ENCODE assay signal across 29 mouse cellular contexts in the genomic region with DNA sequence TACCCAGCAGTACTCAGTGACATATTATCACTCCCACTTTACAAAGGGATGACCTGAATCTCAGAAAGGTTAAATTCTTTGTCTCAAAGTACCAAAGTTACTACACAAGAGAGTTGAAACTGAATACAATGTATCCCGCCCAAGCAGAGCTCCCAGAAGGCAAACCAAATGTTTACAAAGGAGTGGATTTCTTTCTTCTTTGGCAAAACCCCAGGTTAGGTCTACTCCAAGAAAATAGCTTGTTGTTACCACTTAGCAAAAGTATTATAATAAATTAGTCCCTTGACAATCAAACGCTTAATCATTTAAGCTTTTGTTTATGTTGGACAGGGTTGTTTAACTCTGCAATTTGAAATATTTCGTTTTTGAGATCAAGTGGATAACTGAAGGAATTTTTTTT. TPM values are rescaled to one million over a fixed set of nuclear protein-coding genes. Genes with fewer than 3 reads are reported as not detected.
DNase-seq lines count a peak whose midpoint lies in the region; ATAC-seq and TF ChIP-seq lines count a peak whose summit lies in the region.
"Had no signal": no experiment of that assay in that cellular context is flagged by ENCODE, and none has a peak within 500 bp of the region (broad histone marks: within the 10 kb centered on the region; RNA-seq: fewer than 3 reads in every experiment).

No protein-coding gene starts in this region.

- H3K27me3 ChIP-seq in embryonic facial prominence, embryonic 14.5 days (replicated peaks; ENCODE audit: control insufficient read depth, insufficient read depth, low read length): no peaks in the 10 kb centered on the region
- no peaks in the 10 kb centered on the region; the same call in 1 of the 2 replicates for H3K27me3 ChIP-seq in embryonic facial prominence, embryonic 10.5 days (replicated peaks; ENCODE audit: low read depth, poor library complexity, severe bottlenecking)
- no peaks in the 10 kb centered on the region for H3K27me3 ChIP-seq in lung, postnatal 0 days (replicated peaks; ENCODE audit: insufficient read depth, low read length)
- H3K27me3 ChIP-seq in Patski: no peaks in the 10 kb centered on the region
- H3K27me3 ChIP-seq: CH12.LX; embryonic facial prominence, embryonic 12.5 days; forebrain, embryonic 13.5 days; heart, embryonic 13.5 days had no signal

- no peak for TF ChIP-seq CTCF in lung, postnatal 0 days (IDR thresholded peaks at IDR 0.05)
- TF ChIP-seq CTCF in Patski (IDR thresholded peaks at IDR 0.05): no peak
- no peak for TF ChIP-seq CTCF in layer of hippocampus, adult 2 months (conservative IDR thresholded peaks at IDR 0.05)

- no peaks in the 10 kb centered on the region for H3K9me3 ChIP-seq in embryonic facial prominence, embryonic 14.5 days (ENCODE audit: control insufficient read depth, low read length)
- H3K9me3 ChIP-seq in embryonic facial prominence, embryonic 10.5 days: no peaks in the 10 kb centered on the region
- no peaks in the 10 kb centered on the region for H3K9me3 ChIP-seq in lung, postnatal 0 days (ENCODE audit: low read length)
- H3K9me3 ChIP-seq: embryonic facial prominence, embryonic 12.5 days; forebrain, embryonic 10.5 days; forebrain, embryonic 13.5 days; heart, embryonic 13.5 days had no signal

- ATAC-seq in embryonic facial prominence, embryonic 14.5 days (ENCODE audit: low read depth): no peak
- ATAC-seq in lung, postnatal 0 days: no peak
- ATAC-seq in Patski: peak; percentile 54
- ATAC-seq: forebrain, embryonic 13.5 days; forebrain, embryonic 16.5 days; hindbrain, postnatal 0 days; inflammation-experienced regulatory T-cells, adult 6 months had no signal

- no peak overlapping the region for H3K27ac ChIP-seq in embryonic facial prominence, embryonic 14.5 days (replicated peaks; ENCODE audit: low read depth, low read length)
- H3K27ac ChIP-seq in embryonic facial prominence, embryonic 10.5 days (replicated peaks): no peak overlapping the region
- no peak overlapping the region for H3K27ac ChIP-seq in lung, postnatal 0 days (ENCODE audit: low read length)
- no peak overlapping the region for H3K27ac ChIP-seq in layer of hippocampus, adult 2 months
- H3K27ac ChIP-seq: embryonic facial prominence, embryonic 12.5 days; forebrain, embryonic 10.5 days; forebrain, embryonic 13.5 days; heart, embryonic 13.5 days; hindbrain, embryonic 14.5 days; hindbrain, postnatal 0 days had no signal

- in situ Hi-C loops in Patski (cut with MboI; ENCODE audit: low pct_unique_long_range_greater_than_20kb): no loop called here

- POLR2A ChIA-PET in Patski (lab: Charles Lee): no interaction called here

- peak; percentile 32; the same call in 1 of the 2 replicates for TF ChIP-seq EP300 in lung, postnatal 0 days (IDR thresholded peaks at IDR 0.05)

- CTCF ChIA-PET in Patski (lab: Charles Lee): interaction anchor here (0.6 to 1.1 kb wide), 3 partner anchors 9 to 31 kb away, joined by 3 to 4 read pairs (median 3); no protein-coding TSS in a partner anchor

- H3K4me2 ChIP-seq in embryonic facial prominence, embryonic 14.5 days (ENCODE audit: low read depth, low read length): no peak overlapping the region
- H3K4me2 ChIP-seq in lung, postnatal 0 days (replicated peaks; ENCODE audit: low read depth, low read length): no peak overlapping the region
- H3K4me2 ChIP-seq: embryonic facial prominence, embryonic 12.5 days; forebrain, embryonic 13.5 days; heart, embryonic 13.5 days; hindbrain, embryonic 14.5 days had no signal

- DNase-seq in embryonic facial prominence, embryonic 14.5 days (ENCODE audit: low spot score): peak; percentile 54
- no peak for DNase-seq in embryonic facial prominence, embryonic 10.5 days (ENCODE audit: low spot score)
- peak; percentile 14 for DNase-seq in lung, postnatal 0 days (ENCODE audit: low spot score)
- no peak for DNase-seq in lung, postnatal 25 days (ENCODE audit: low spot score)
- DNase-seq in 3T3-L1 (ENCODE audit: low read depth, low spot score) (peak; percentile 6), Patski (ENCODE audit: low read depth, low spot score) (no peak)
- DNase-seq in heart, adult 8-10 months (ENCODE audit: low spot score): no peak
- DNase-seq in layer of hippocampus, adult 2 months (ENCODE audit: low spot score in 2 of 2): no peak
- DNase-seq: adrenal gland, postnatal 10 days; adrenal gland, postnatal 36 days; B cell, adult 2 months; cerebellum, adult 18-20 months; cerebellum, adult 9-10 months; cerebellum, postnatal 14 days; gastrocnemius, postnatal 10 days; gastrocnemius, postnatal 36 days; heart, postnatal 14 days; heart, postnatal 4 days had no signal

- no peak overlapping the region for H3K4me3 ChIP-seq in embryonic facial prominence, embryonic 14.5 days (ENCODE audit: low read depth, low read length)
- H3K4me3 ChIP-seq in embryonic facial prominence, embryonic 10.5 days: no peak overlapping the region
- H3K4me3 ChIP-seq in lung, postnatal 0 days (ENCODE audit: low read depth, low read length): no peak overlapping the region
- no peak overlapping the region for H3K4me3 ChIP-seq in layer of hippocampus, adult 2 months
- H3K4me3 ChIP-seq: embryonic facial prominence, embryonic 12.5 days; erythroblast, embryonic 14.5 days; forebrain, embryonic 10.5 days; forebrain, embryonic 13.5 days; heart, embryonic 13.5 days had no signal

- H3K9ac ChIP-seq in embryonic facial prominence, embryonic 14.5 days (ENCODE audit: low read depth, low read length): no peak overlapping the region
- H3K9ac ChIP-seq in lung, postnatal 0 days (replicated peaks; ENCODE audit: low read depth): no peak overlapping the region
- H3K9ac ChIP-seq: embryonic facial prominence, embryonic 12.5 days; forebrain, embryonic 13.5 days; heart, embryonic 13.5 days; hindbrain, embryonic 14.5 days had no signal

- 39% methylated on average over 3 of the region's 3 CpGs for WGBS in embryonic facial prominence, embryonic 14.5 days
- WGBS in embryonic facial prominence, embryonic 10.5 days: 74% methylated on average over 3 of the region's 3 CpGs
- WGBS in lung, postnatal 0 days: 16% methylated on average over 3 of the region's 3 CpGs

- no peaks in the 10 kb centered on the region for H3K36me3 ChIP-seq in embryonic facial prominence, embryonic 14.5 days (ENCODE audit: control insufficient read depth, insufficient read depth, low read length)
- H3K36me3 ChIP-seq in embryonic facial prominence, embryonic 10.5 days (replicated peaks): no peaks in the 10 kb centered on the region
- H3K36me3 ChIP-seq in lung, postnatal 0 days (ENCODE audit: insufficient read depth, low read length): no peaks in the 10 kb centered on the region
- H3K36me3 ChIP-seq: embryonic facial prominence, embryonic 12.5 days; forebrain, embryonic 10.5 days; G1E; heart, embryonic 13.5 days had no signal

- H3K4me1 ChIP-seq in embryonic facial prominence, embryonic 14.5 days (ENCODE audit: control insufficient read depth, insufficient read depth, low read length): no peaks in the 10 kb centered on the region
- H3K4me1 ChIP-seq in embryonic facial prominence, embryonic 10.5 days: peaks cover 10% of the 10 kb centered on the region
- no peaks in the 10 kb centered on the region for H3K4me1 ChIP-seq in lung, postnatal 0 days (ENCODE audit: insufficient read depth, low read depth, low read length)
- H3K4me1 ChIP-seq: embryonic facial prominence, embryonic 12.5 days; forebrain, embryonic 13.5 days had no signal

RNA-seq across cellular contexts. Expression of a gene that starts 58.6 kb away (rescaled TPM):
- polyA plus RNA-seq in embryonic facial prominence, embryonic 14.5 days (2014; fragmentation: Nextera tagmentation; extraction: Ambion mirVana): 14.4 and 15.5 TPM in 2 replicates
- 30.4 and 33.7 TPM in 2 replicates for polyA plus RNA-seq in embryonic facial prominence, embryonic 10.5 days (2016; fragmentation: Nextera tagmentation; extraction: Ambion mirVana)
- 49.3 and 61.1 TPM in 2 replicates for polyA plus RNA-seq in lung, postnatal 0 days (2015; fragmentation: Nextera tagmentation; extraction: Ambion mirVana)
- 88.0 TPM for polyA plus RNA-seq in Patski (2021)
- total RNA-seq in heart, adult 8-10 months (2022): 10 to 100 TPM; 30.6 to 50.2 (median 38.4) TPM
- total RNA-seq in layer of hippocampus, adult 2 months (2021): 10 to 100 TPM; 14.7 to 16.9 TPM
- total RNA-seq: CH12.LX had no signal
- polyA plus RNA-seq: erythroblast, embryonic 14.5 days; G1E had no signal

Comparison
In these comparisons a context has a peak if more than half of its experiments do, and no peak if none do; other contexts are left out.
1. DNase-seq: peak in embryonic facial prominence, embryonic 14.5 days (single experiment), lung, postnatal 0 days (single experiment) and 3T3-L1 (single experiment); none in embryonic facial prominence, embryonic 10.5 days (single experiment), lung, postnatal 25 days (single experiment), Patski (single experiment), heart, adult 8-10 months (single experiment) and layer of hippocampus, adult 2 months (0 of 2).